Mouse (Mus musculus) skeletal muscle tissue, postnatal 0 days (tissue): ENCODE data around the gene Cic. TPM values are rescaled to one million over a fixed set of nuclear protein-coding genes. Genes with fewer than 3 reads are reported as not detected.

Experiments
- microRNA-seq, 2 experiments: library from miRNA; unstranded; fragments of <30 nt; microRNA quantifications; one replicate each; pipeline ENCODE4; 2016
- polyA plus RNA-seq: library from polyadenylated mRNA; unstranded; fragments of >200 nt; fragmentation: Nextera tagmentation; extraction: Ambion mirVana; gene quantifications from 2 replicates; pipeline ENCODE4 v1.2.1, GENCODE M21; 2015

Gene Cic
- polyA plus RNA-seq: 14.1 and 16.4 TPM in 2 replicates

DNA sequence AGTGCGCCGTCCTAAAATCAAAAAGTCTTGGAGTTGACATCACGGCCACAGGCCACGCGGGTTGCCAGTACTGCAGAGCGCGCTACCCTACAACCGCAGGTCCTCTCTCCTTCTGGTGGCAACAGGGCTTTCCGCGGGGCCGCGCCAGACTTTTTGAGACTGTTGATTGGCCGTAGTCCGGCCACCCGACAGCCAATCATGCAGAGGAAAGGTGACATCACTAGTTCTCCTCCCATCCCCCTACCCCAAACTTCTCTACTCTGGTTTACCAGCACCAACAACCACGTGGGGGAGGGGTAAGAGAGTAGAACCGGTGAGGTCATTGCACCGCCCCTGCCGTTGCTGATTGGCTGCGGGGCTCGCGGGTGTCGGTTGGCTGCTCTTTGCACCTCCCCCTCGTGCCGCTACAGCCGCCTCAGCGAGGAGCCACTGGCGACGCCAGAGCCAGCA is at the start of gene Cic:
Gene Cic, plus strand, starts transcription at position 404 of the 450 bp plus-strand sequence.

DNA sequence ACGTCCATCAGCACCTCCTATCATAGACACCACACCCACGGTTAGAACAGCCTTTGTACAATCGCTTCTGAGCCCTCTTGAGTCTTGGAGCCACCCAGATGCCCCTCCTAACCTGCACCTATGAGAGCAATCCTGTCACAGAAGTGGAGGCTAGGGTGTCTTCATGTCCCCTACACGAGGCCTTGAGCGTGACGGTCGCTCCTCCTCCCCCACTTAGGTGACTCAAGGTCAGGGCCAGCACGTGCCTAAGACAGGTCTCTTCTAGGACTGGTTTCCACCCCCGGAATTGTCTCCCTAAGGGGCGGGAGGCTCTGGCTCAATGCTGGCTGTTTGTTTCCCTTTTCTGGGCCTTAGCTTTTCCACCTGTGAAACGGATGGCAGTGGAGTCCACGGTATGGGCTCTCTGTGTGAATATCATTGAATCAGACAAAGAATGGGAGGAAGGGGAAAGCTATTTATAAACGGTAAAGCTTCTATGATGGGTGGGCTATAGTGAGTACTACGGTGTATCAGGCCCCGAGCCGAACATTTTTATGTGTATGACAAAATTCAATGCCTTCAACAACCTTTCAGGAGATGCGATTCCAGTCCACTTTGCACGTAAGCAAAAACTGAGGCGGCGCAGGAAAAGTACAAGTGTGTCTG is 46.9 kb upstream of the Cic start, which contains the start of gene Dedd2:
Gene Dedd2, minus strand, starts transcription at position 159 of the 645 bp plus-strand sequence.

DNA sequence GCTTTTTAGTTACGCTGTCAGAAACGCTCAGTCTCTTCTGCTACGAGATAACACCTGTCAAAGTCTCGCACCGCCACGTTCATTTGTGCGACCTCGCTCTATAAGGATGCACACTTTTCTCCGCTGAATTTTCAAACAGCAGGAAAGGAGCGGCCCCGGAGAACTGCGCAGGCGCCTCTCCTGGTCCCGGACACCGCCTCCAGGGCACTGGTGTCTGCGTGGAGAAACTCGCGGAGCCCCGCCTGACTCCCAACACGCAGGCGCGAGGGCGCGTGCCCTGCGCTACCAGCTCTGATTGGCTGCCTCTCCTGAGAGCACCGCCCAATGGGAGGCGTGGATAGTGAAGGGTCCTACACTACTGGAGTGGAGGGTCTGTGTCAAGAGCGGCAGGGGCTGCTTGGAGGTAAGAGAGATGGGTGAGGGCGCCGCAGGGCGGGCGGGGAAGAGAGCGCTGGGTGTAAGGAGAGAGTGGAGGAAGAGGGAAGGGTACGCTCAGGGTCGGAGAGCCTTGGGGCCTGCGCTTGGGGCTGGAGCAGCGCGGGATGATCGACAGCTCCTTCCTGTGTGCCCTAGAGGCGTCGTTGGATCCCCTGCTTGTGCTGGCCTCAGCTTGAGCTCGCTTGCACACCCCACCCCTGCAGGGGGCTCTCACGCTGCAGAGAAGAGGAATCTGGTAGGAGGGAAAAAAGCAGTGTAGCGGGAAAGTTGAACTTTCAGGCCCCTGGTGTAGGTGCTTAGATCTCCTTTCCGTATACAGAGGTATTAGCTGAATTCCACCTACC is 46.2 kb upstream of the Cic start, which contains the start of gene Zfp526:
Gene Zfp526, plus strand, starts transcription at position 324 of the 782 bp plus-strand sequence.

DNA sequence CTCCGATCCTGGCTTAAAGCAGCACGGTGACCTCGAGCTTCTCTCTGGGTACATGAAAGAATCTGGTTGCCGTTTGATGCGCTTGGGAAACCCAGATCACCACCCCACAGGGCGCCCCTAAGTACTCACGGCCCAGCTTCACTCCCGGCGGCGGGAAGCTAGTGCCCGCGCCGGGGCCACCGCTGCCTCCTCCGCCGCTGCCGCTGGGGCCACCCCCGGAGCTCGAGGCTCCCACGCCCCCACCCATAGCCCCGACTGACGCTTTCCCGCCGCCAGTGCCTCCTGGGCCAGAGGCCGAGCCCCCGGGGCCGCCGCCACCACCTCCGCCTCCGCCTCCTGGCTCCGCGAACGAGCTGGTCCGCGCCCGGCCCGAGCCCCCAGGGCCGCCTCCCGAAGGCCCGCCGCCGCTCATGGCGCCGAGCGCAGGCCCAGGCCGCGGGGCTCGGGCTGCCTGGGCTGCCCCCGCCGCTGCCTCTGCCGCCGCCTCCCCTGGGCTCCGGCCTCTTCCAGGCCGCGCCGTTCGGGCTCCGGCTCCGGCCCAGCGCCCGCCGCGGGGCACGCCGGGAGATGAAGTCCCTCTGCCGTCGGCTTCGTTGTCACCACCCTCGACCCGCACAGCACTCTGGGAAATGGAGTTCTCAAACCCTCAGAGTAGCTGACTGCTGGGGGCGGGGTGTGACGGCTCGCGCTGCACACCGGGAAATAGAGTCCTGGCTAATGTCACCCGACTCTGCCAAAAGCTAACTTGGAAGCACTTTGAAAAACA is 30.1 kb upstream of the Cic start, which contains the start of gene Gsk3a:
Gene Gsk3a, minus strand, starts transcription at position 603 of the 766 bp plus-strand sequence.

DNA sequence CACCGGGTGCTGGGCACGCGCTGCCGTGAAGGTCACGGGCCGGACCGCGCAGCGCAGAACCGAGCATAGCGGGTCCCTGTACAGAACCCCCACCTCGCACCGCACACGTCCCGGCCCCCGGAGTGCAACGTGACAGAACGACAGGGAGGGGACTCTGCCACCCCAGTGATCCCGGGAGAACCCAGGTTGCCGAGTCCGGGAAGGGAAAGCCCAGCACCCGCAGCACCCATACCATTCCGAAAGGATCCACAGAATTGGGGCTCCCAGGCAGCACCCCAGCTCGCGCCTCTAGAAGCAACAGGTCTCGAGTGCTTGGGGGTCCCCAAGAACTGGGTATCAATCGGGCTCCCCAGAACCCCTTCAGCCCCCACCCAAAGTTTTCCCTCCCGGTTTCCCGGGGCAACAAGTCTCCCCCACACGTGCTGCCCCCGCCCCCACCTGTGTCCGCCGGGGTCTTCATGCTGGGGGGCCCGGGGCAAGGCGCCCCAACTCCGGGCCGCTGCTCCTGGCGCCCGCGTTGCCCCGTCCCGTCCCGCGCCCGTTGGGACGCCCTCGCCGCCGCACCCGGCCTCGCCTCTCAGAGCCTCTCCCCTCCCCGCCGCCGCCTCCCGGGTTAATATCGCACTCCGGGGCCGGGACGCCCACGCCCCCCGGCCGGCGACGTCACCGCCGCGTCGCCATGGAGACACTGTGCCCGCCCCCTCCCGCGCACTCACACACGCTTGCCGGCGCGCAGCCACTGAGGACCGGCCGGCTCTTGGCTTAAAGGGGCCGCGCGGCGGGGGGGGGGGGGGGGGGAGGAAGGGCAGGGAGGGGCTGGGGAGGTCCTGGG is 17.1 kb upstream of the Cic start, which contains the start of gene Erf:
Gene Erf, minus strand, starts transcription at position 621 of the 832 bp plus-strand sequence.

DNA sequence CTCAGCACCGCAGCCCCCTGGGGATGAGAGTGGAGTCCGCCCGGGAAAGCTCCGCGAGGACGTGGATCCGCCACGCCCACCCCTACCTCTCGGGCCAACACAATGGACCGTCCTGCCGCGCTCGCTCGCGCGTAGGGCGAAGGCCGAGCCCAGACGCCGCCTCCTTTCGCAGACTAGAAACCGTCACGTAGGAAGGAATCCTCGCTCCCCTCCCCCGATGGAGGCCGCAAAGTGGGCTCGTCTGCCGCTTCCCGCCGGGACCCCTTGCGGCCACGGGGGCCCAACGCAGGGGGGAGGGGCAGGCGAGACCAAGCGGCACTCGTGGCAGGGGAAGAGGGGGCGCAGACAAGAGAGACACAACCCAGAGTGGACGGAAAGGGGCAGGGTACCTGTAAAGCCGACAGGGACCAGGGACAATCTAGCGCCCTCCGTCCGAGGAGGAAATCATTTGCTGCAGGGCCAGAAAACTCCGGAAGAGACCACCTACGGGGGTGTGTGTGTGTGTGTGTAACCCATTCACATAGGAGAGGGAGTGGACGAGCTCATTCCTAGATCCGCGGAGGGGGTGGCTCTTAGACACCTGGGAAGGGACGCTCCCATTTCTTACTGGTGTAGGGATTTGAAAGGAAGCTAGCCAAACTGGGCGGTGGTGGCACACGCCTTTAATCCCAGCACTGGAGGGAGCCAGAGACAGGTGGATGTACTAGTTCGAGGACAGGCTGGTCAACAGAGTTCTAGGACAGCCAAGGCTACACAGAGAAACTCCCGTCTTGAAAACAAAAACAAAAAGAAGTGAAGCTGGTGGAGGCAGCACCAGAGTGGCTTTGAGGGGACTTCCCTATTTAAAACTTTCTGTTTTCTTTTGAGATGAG is 30.2 kb downstream of the Cic start, which contains the start of gene Pafah1b3:
Gene Pafah1b3, minus strand, starts transcription at position 533 of the 872 bp plus-strand sequence.

DNA sequence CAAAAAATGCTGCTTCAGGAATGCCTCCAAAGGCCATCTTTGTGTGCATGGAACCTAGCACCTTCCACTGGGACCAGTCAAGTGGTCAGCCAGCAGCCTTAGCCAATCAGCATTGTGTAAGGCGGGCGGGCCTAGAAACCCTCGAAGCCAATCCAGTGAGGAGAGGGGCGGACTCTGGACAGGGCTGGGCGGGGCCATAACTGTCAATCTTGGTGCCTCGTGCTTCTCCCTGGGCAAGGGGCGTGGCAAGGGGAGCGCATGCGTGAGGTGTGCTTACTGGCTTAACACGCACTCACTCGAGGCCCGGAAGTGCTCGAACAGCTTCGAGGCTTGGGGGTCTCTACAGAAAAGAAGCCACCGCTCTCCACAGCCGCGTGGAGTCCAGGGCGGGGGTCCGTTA is 33.6 kb downstream of the Cic start, which contains the start of gene Prr19:
Gene Prr19, plus strand, starts transcription at position 349 of the 400 bp plus-strand sequence.

DNA sequence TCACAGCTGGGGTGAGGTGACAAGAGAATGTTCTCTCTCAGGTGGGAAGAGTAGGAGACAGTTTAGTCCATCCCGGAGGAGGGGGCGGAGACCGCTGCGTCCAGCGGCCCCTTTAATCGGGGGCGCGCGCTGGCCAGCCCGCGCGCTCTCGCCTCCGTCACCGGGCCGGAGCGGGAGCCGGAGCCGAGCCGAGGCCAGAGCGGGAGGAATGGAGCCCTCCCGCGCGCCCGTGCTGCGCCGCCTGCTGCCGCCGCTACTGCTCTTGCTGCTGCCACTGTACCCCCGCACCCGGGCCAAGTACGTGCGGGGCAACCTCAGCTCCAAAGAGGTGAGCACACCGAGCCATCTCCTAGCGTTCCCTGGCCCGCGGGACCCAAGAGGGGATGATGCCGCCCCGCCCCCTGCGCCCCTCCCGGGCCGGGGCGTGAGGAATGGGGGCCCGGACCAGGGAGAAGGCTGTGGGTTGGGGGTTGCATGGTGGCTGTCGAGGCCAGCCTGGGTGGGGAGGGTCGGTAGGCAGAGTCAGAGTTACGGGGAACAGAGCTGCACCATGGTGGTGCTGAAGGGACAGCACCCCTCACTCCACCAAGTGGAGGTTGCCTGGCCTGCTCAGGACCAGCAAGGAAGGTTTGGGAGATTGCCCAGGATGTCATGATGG is 38.6 kb downstream of the Cic start, which contains the start of gene Tmem145:
Gene Tmem145, plus strand, starts transcription at position 151 of the 658 bp plus-strand sequence.

DNA sequence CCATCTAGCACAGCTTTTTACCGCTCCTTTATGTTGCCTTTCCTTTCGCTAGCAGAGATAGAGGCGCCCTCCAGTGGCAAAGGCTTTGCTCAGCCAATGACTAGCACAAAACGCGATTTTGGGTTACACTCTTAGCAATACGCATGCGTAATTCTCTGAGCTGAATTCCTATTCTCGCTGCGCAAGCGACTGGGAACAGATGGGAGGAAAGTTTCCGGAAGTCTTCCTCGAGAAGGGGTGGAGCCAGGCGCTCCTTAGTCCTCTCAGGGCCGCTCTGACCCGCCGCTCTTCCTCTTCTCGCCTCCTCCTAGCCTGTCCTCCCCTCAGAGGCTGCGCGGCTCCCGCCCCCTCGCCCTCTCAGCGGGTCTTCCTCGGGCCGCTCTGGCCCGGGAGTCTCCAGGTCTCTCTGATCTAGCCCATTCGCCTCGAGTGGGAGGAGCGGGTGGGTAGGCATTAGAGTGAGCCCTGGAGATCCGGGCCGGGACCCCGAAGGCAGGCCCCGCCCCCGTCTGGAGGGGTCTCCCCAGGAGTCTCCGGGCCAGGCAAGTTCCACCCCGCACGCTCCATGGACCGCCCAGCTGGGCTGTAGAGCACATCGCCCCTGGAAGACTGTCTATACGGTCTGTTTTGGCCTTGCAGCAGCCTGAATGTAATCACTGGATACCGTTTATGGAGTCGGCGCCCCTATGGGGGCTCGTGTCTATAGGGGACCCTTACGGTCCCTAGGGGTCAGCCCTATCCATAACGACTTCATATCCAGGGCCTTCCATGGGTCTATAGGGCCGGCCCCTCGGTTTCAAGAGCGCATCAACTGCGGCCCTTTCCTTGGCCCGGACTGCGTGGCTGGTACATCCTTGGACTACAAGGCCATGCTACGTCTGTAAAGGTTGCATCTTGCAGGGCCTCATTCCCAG is 49.3 kb downstream of the Cic start, which contains the start of gene Megf8:
Gene Megf8, plus strand, starts transcription at position 633 of the 914 bp plus-strand sequence.

Small RNAs within 50 kb of the gene (microRNA-seq; reads per million reads assigned to microRNA genes)
- gene Mir7048: 0.20 to 0.42 reads per million in 2 experiments

Other genes with a start within 250 kb of the Cic start
- gene Grik5, start 195.4 kb upstream of the Cic start, polyA plus RNA-seq: 1.5 and 2.2 TPM in 2 replicates
- gene Zfp574, start 195.1 kb upstream of the Cic start, polyA plus RNA-seq: 9.0 and 9.4 TPM in 2 replicates
- 0.42 and 0.46 TPM in 2 replicates for gene Pou2f2, start 88.0 kb upstream of the Cic start, polyA plus RNA-seq
- 6.5 and 7.9 TPM in 2 replicates for gene Dedd2, start 47.1 kb upstream of the Cic start, polyA plus RNA-seq
- 1.4 and 1.8 TPM in 2 replicates for gene Zfp526, start 46.3 kb upstream of the Cic start, polyA plus RNA-seq
- 6.6 and 8.2 TPM in 2 replicates for gene Gsk3a, start 29.9 kb upstream of the Cic start, polyA plus RNA-seq
- 5.6 and 8.0 TPM in 2 replicates for gene Erf, start 16.9 kb upstream of the Cic start, polyA plus RNA-seq
- gene Pafah1b3, start 30.3 kb downstream of the Cic start, polyA plus RNA-seq: 36.2 and 42.4 TPM in 2 replicates
- gene Prr19, start 33.7 kb downstream of the Cic start, polyA plus RNA-seq: 0.10 TPM in 1 of 2 replicates, not detected in the other
- gene Tmem145, start 38.4 kb downstream of the Cic start, polyA plus RNA-seq: not detected in 2 replicates
- gene Megf8, start 49.5 kb downstream of the Cic start, polyA plus RNA-seq: 5.9 and 6.2 TPM in 2 replicates
- 21.2 TPM in 1 of 2 replicates, not detected in the other for gene Cnfn, start 102.0 kb downstream of the Cic start, polyA plus RNA-seq
- gene Lipe, start 131.0 kb downstream of the Cic start, polyA plus RNA-seq: 20.7 and 82.3 TPM in 2 replicates
- not detected in 2 replicates for gene Cxcl17, start 145.2 kb downstream of the Cic start, polyA plus RNA-seq
- gene Ceacam1, start 209.9 kb downstream of the Cic start, polyA plus RNA-seq: 4.0 and 4.1 TPM in 2 replicates